Mouse (Mus musculus) megakaryocyte, embryonic 14.5 days (primary cell): ENCODE measurements around the gene Pcp2.

Source experiments
- FLI1 ChIP-seq: IDR thresholded peaks from 2 replicates; pipeline ENCODE4 v1.6.1; 2012; ENCODE audit warnings: low read length, inconsistent platforms, mixed read lengths
- GATA1 ChIP-seq: IDR thresholded peaks from 3 replicates; pipeline ENCODE4 v1.6.1; 2012; ENCODE audit warnings: mixed read lengths, low read length, inconsistent platforms, borderline replicate concordance

GRCm38 (mm10) chr8:3625445-3625844, at the start of gene Pcp2:
- TF ChIP-seq GATA1 (no peak), FLI1 (no peak)
